Mouse (Mus musculus): ENCODE measurements around the gene Exog.

Gene Exog

GRCm38 (mm10) chr9:119460410-119460809 lies 15.7 kb downstream of the Exog start:
- peak; percentile 55 for DNase-seq (ENCODE audit: low spot score)

- DNase-seq (ENCODE audit: low spot score), result no peak
These were observed 20.3 kb downstream of the Exog start for GRCm38 (mm10) chr9:119465056-119465455.

GRCm38 (mm10) chr9:119465595-119465994 lies 20.9 kb downstream of the Exog start:
- no peak for DNase-seq (ENCODE audit: low spot score)

- DNase-seq (ENCODE audit: low spot score), result no peak
These were observed 25.1 kb downstream of the Exog start for GRCm38 (mm10) chr9:119469691-119470353.

- no peak for DNase-seq (ENCODE audit: low spot score)
These were observed 27.7 kb downstream of the Exog start for GRCm38 (mm10) chr9:119472412-119472918.

GRCm38 (mm10) chr9:119473011-119473410 lies 28.3 kb downstream of the Exog start:
- no peak for DNase-seq (ENCODE audit: low spot score)

GRCm38 (mm10) chr9:119473608-119474164 lies 28.9 kb downstream of the Exog start:
- DNase-seq (ENCODE audit: low spot score), result no peak

GRCm38 (mm10) chr9:119474717-119475611 lies 30.2 kb downstream of the Exog start:
- DNase-seq (ENCODE audit: low spot score), result no peak

GRCm38 (mm10) chr9:119477754-119478153 lies 33.0 kb downstream of the Exog start:
- DNase-seq (ENCODE audit: low spot score), result no peak

- DNase-seq (ENCODE audit: low spot score), result no peak
These were observed 33.6 kb downstream of the Exog start for GRCm38 (mm10) chr9:119478345-119478744.

- DNase-seq (ENCODE audit: low spot score), result no peak
These were observed 34.6 kb downstream of the Exog start for GRCm38 (mm10) chr9:119479297-119479696.

- no peak for DNase-seq (ENCODE audit: low spot score)
These were observed 36.9 kb downstream of the Exog start for GRCm38 (mm10) chr9:119481612-119482011.

GRCm38 (mm10) chr9:119483554-119484353 lies 39.0 kb downstream of the Exog start:
- DNase-seq (ENCODE audit: low spot score), result no peak

- no peak for DNase-seq (ENCODE audit: low spot score)
These were observed 39.7 kb downstream of the Exog start for GRCm38 (mm10) chr9:119484420-119484819.

- DNase-seq (ENCODE audit: low spot score), result no peak
These were observed 40.1 kb downstream of the Exog start for GRCm38 (mm10) chr9:119484868-119485267.

GRCm38 (mm10) chr9:119496354-119496753 lies 51.6 kb downstream of the Exog start:
- DNase-seq (ENCODE audit: low spot score), result no peak

GRCm38 (mm10) chr9:119496960-119497359 lies 52.2 kb downstream of the Exog start:
- no peak for DNase-seq (ENCODE audit: low spot score)

- DNase-seq (ENCODE audit: low spot score), result no peak
These were observed 53.0 kb downstream of the Exog start for GRCm38 (mm10) chr9:119497546-119498246.

- no peak for DNase-seq (ENCODE audit: low spot score)
These were observed 53.5 kb downstream of the Exog start for GRCm38 (mm10) chr9:119498247-119498607.

GRCm38 (mm10) chr9:119498885-119499284 lies 54.1 kb downstream of the Exog start:
- DNase-seq (ENCODE audit: low spot score), result no peak

GRCm38 (mm10) chr9:119503613-119504012 lies 58.9 kb downstream of the Exog start:
- no peak for DNase-seq (ENCODE audit: low spot score)
